Mouse (Mus musculus) heart, adult 2 months (tissue): ENCODE measurements around the gene Gm15517. TPM values are rescaled to one million over a fixed set of nuclear protein-coding genes. Genes with fewer than 3 reads are reported as not detected.
"Not testable (repeated sequence)": the region's sequence is repeated elsewhere in the genome, so short reads cannot be mapped to it uniquely, and the experiment has no call there.

ENCODE experiments used
- DNase-seq, 2 experiments: peaks; one replicate each; pipeline ENCODE4 v3.0.0; 2021
- H3K27ac ChIP-seq: fragments of 200-600 bp; 2 replicates; pipeline ENCODE4 v1.8.1; 2022
- H3K27me3 ChIP-seq: fragments of 200-500 bp; 2 replicates; pipeline ENCODE4 v1.6.1; 2012; ENCODE audit warnings: mild to moderate bottlenecking, low read length, inconsistent platforms, mixed read lengths; ENCODE audit not compliant: control insufficient read depth, insufficient read depth
- H3K36me3 ChIP-seq: fragments of 200-500 bp; 2 replicates; pipeline ENCODE4 v1.6.1; 2012; ENCODE audit warnings: low read length, inconsistent platforms; ENCODE audit not compliant: control insufficient read depth, insufficient read depth
- H3K4me1 ChIP-seq: fragments of 200-500 bp; 2 replicates; pipeline ENCODE4 v1.6.1; 2011; ENCODE audit warnings: low read length; ENCODE audit not compliant: control insufficient read depth, insufficient read depth
- H3K4me3 ChIP-seq: fragments of 200-600 bp; 2 replicates; pipeline ENCODE4 v1.8.1; 2022
- H3K79me2 ChIP-seq: fragments of 200-500 bp; replicated peaks from 2 replicates; pipeline ENCODE4 v1.6.1; 2012; ENCODE audit warnings: mild to moderate bottlenecking, inconsistent platforms, low read length, moderate library complexity, mixed read lengths; ENCODE audit not compliant: control insufficient read depth, insufficient read depth
- H3K9ac ChIP-seq: fragments of 200-500 bp; 2 replicates; pipeline ENCODE4 v1.6.1; 2012; ENCODE audit warnings: low read depth, mild to moderate bottlenecking, control low read depth, inconsistent platforms, low read length, mixed read lengths
- CTCF ChIP-seq: fragments of 200-600 bp; IDR thresholded peaks from 2 replicates; pipeline ENCODE4 v1.8.1; 2022; ENCODE audit warnings: antibody characterized with exemption, mild to moderate bottlenecking, moderate library complexity
- EP300 ChIP-seq: fragments of 200-500 bp; IDR thresholded peaks from 2 replicates; pipeline ENCODE4 v1.6.1; 2011; ENCODE audit warnings: low read depth, low read length, control low read depth; ENCODE audit not compliant: insufficient read depth
- POLR2A ChIP-seq: fragments of 200-500 bp; IDR thresholded peaks from 2 replicates; pipeline ENCODE4 v1.6.1; 2011; ENCODE audit warnings: mild to moderate bottlenecking, low read depth, low read length, control low read depth; ENCODE audit not compliant: insufficient read depth
- WGBS: fragments of 180-500 bp; shearing (Covaris S2); methylation state at CpG from one replicate; pipeline ENCODE4 v1.1.7; 2018; 5-methylcytosine and 5-hydroxymethylcytosine counted together
- intact Hi-C: fragments of 180-260 bp; cut with DNase I; formaldehyde crosslinking; loops from one replicate; pipeline ENCODE4 v1.15.1; 2025
- polyA plus RNA-seq: library from polyadenylated mRNA; depleted of rRNA; stranded (reverse); fragments of >200 nt; gene quantifications from 2 replicates; pipeline ENCODE4 v1.2.3, GENCODE M21; 2012
- total RNA-seq, 2 experiments: library from RNA; stranded (reverse); gene quantifications; 2 replicates each; pipeline ENCODE4 v1.2.3; 2021

Gm15517 gene
- total and polyA plus RNA-seq, 3 experiments: not detected

DNA sequence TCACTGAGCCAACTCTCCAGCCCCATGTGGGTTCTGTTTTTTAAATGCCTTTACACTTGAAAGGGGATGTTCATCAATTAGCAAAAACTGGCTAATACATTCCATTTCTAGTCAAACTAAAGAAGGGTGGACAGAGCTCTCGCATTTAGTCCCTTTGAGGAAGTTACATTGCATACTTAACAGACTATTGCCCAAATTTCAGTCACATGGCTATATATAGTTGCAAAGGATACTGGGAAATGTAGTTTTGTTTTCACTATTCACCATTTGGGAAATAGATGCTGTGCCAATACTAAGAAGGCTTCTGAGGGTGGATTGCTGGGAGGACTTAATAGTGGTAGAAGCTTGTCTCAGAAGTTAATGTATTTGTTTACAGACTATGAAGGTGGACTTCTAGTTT lies 19.7 kb downstream of the Gm15517 start:
- H3K27ac ChIP-seq: no peak overlapping the region
- H3K27me3 ChIP-seq: peaks cover 2% of the 10 kb centered on the region; the same call in 1 of the 2 replicates
- TF ChIP-seq EP300 (no peak), CTCF (no peak), POLR2A (no peak)
- intact Hi-C loops: no loop called here
- H3K9ac ChIP-seq: no peak overlapping the region
- no peak overlapping the region for H3K4me3 ChIP-seq
- no peaks in the 10 kb centered on the region for H3K36me3 ChIP-seq
- DNase-seq: no peak
- no peaks in the 10 kb centered on the region for H3K79me2 ChIP-seq
- 42% methylated on average over 1 of the region's 1 CpGs for WGBS
- H3K4me1 ChIP-seq: no peaks in the 10 kb centered on the region

DNA sequence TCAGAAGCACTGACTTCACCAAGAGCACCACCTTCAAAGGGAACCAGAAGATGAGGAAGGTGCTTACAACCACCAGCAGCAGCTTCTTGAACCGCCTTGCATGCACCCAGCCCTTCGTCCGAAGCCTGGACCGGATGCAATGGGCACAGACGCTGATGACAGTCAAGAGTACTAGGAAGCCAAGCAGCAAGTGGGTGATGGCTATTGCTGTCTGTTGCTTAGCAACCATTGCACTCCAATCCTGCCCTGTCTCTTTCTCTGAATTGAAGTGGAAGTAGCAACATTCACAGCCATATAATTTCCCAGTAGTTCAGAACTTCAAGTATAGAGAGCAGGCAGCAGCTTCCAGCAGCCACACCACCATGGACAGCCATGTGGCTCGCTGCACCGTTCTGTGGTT lies 20.3 kb downstream of the Gm15517 start:
- WGBS: 74% methylated on average over 7 of the region's 7 CpGs
- intact Hi-C loops: no loop called here
- TF ChIP-seq EP300 (no peak), POLR2A (no peak), CTCF (no peak)

GRCm38 (mm10) chr7:44287760-44288159 lies 26.5 kb downstream of the Gm15517 start:
- intact Hi-C loops: no loop called here
- WGBS: 60% methylated on average over 7 of the region's 7 CpGs
- no peak overlapping the region for H3K4me3 ChIP-seq
- no peak overlapping the region for H3K9ac ChIP-seq
- H3K79me2 ChIP-seq: no peaks in the 10 kb centered on the region
- H3K27me3 ChIP-seq: no peaks in the 10 kb centered on the region; the same call in 1 of the 2 replicates
- TF ChIP-seq EP300 (no peak), POLR2A (no peak), CTCF (no peak)
- no peaks in the 10 kb centered on the region for H3K36me3 ChIP-seq
- H3K4me1 ChIP-seq: no peaks in the 10 kb centered on the region
- no peak for DNase-seq
- H3K27ac ChIP-seq: no peak overlapping the region

More for the DNA sequence above, 20.3 kb downstream of the Gm15517 start:
- no peak overlapping the region for H3K9ac ChIP-seq
- H3K4me3 ChIP-seq: no peak overlapping the region
- no peaks in the 10 kb centered on the region for H3K4me1 ChIP-seq
- H3K36me3 ChIP-seq: no peaks in the 10 kb centered on the region
- H3K27ac ChIP-seq: no peak overlapping the region
- H3K27me3 ChIP-seq: peaks cover 2% of the 10 kb centered on the region; the same call in 1 of the 2 replicates
- no peaks in the 10 kb centered on the region for H3K79me2 ChIP-seq
- no peak for DNase-seq

DNA sequence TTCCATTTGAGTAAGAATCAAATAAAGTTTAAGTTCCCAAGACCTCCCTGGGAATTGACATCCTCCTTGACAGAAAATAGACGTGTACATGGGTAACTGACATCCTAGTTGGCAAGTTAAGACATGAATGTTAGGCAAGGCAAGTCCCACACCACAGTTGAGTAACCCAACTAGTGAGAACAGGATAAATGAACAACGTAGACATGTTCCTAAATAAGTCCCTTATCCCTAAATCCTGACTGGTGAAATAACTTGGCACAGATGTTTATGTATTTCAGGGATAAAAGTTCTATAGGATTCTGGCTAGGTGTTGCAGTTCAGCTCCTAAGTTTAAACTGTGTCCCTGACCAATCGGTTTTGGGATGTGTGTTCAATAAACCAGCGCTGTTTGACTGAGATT lies 29.7 kb downstream of the Gm15517 start:
- TF ChIP-seq POLR2A: no peak
- TF ChIP-seq CTCF: no peak
- TF ChIP-seq EP300: no peak
- Histone ChIP-seq H3K79me2 (no peaks in the 10 kb centered on the region), H3K36me3 (no peaks in the 10 kb centered on the region), H3K4me1 (no peaks in the 10 kb centered on the region), H3K27ac (no peak overlapping the region), H3K27me3 (no peaks in the 10 kb centered on the region), H3K4me3 (no peak overlapping the region), H3K9ac (no peak overlapping the region)
- 62% methylated on average over 4 of the region's 4 CpGs for WGBS
- intact Hi-C loops: no loop called here
- no peak for DNase-seq

- WGBS: 40% methylated on average over 4 of the region's 4 CpGs
- Histone ChIP-seq H3K9ac (no peak overlapping the region), H3K4me1 (no peaks in the 10 kb centered on the region), H3K79me2 (no peaks in the 10 kb centered on the region), H3K27ac (no peak overlapping the region), H3K4me3 (no peak overlapping the region), H3K36me3 (no peaks in the 10 kb centered on the region), H3K27me3 (no peaks in the 10 kb centered on the region)
- DNase-seq: no peak
- TF ChIP-seq CTCF: no peak
- intact Hi-C loops: no loop called here
These were observed 30.2 kb downstream of the Gm15517 start for GRCm38 (mm10) chr7:44291418-44291817.

- DNase-seq, H3K27me3 ChIP-seq, H3K36me3 ChIP-seq, intact Hi-C loops, H3K27ac ChIP-seq, H3K79me2 ChIP-seq, H3K9ac ChIP-seq, H3K4me3 ChIP-seq, H3K4me1 ChIP-seq: not testable (repeated sequence)
- 58% methylated on average over 2 of the region's 2 CpGs for WGBS
These were observed 36.3 kb downstream of the Gm15517 start for GRCm38 (mm10) chr7:44297501-44297900.
